Mouse (Mus musculus) midbrain, postnatal 0 days (tissue): ENCODE measurements around the gene Zfp518a. TPM values are rescaled to one million over a fixed set of nuclear protein-coding genes. Genes with fewer than 3 reads are reported as not detected.

Experiments
- ATAC-seq: fragments of 200-750 bp; cut with Nextera tagmentation; 2 replicates; pipeline ENCODE4 v1.8.0; 2017; ENCODE audit warnings: moderate number of reproducible peaks, mild to moderate bottlenecking, moderate TSS enrichment, moderate library complexity; ENCODE audit not compliant: low FRiP score
- DNase-seq: peaks from one replicate; pipeline ENCODE4 v3.0.0-alpha.2; 2015; ENCODE audit warnings: low spot score
- H3K27ac ChIP-seq: fragments of 300-500 bp; sonication (generic); 2 replicates; pipeline ENCODE4 v1.5.1; 2014; ENCODE audit warnings: low read depth, mild to moderate bottlenecking, low read length, mixed read lengths
- H3K27me3 ChIP-seq: fragments of 300-500 bp; sonication (generic); 2 replicates; pipeline ENCODE4 v1.6.1; 2014; ENCODE audit warnings: low read length, control low read depth, mixed read lengths; ENCODE audit not compliant: insufficient read depth
- H3K36me3 ChIP-seq: fragments of 300-500 bp; sonication (generic); 2 replicates; pipeline ENCODE4 v1.6.1; 2014; ENCODE audit warnings: low read length, control low read depth, mixed read lengths; ENCODE audit not compliant: insufficient read depth
- H3K4me1 ChIP-seq: fragments of 300-500 bp; sonication (generic); 2 replicates; pipeline ENCODE4 v1.6.1; 2014; ENCODE audit warnings: mild to moderate bottlenecking, control low read depth, antibody characterized with exemption, low read length, mixed read lengths; ENCODE audit not compliant: insufficient read depth
- H3K4me2 ChIP-seq: fragments of 300-500 bp; sonication (generic); 2 replicates; pipeline ENCODE4 v1.6.1; 2014; ENCODE audit warnings: low read depth, mild to moderate bottlenecking, low read length, mixed read lengths; ENCODE audit not compliant: poor library complexity, severe bottlenecking
- H3K4me3 ChIP-seq: fragments of 300-500 bp; sonication (generic); 2 replicates; pipeline ENCODE4 v1.5.1; 2014; ENCODE audit warnings: low read depth, mild to moderate bottlenecking, low read length, moderate library complexity
- H3K9ac ChIP-seq: fragments of 300-500 bp; sonication (generic); replicated peaks from 2 replicates; pipeline ENCODE4 v1.6.1; 2014; ENCODE audit warnings: mild to moderate bottlenecking, low read length, moderate library complexity, mixed read lengths; ENCODE audit not compliant: poor library complexity, severe bottlenecking
- H3K9me3 ChIP-seq: fragments of 300-500 bp; sonication (generic); 2 replicates; pipeline ENCODE4 v1.6.1; 2016; ENCODE audit warnings: low read length, control low read depth
- CTCF ChIP-seq: IDR thresholded peaks from 2 replicates; pipeline ENCODE4 v1.5.1; 2016; ENCODE audit warnings: antibody characterized with exemption, mild to moderate bottlenecking
- WGBS: fragments of 180-500 bp; shearing (Covaris S2); extraction: QIAGEN DNeasy Blood & Tissue Kit; methylation state at CpG from one replicate; pipeline ENCODE4 v1.1.7; 2014; 5-methylcytosine and 5-hydroxymethylcytosine counted together
- microRNA-seq: library from miRNA; unstranded; fragments of <30 nt; microRNA quantifications from one replicate; pipeline ENCODE4, GENCODE M21; 2016; ENCODE audit warnings: borderline number of aligned reads
- polyA plus RNA-seq: library from polyadenylated mRNA; unstranded; fragments of >200 nt; fragmentation: Nextera tagmentation; extraction: Ambion mirVana; gene quantifications from 2 replicates; pipeline ENCODE4 v1.2.1, GENCODE M21; 2015
- total RNA-seq: library from RNA; depleted of rRNA; stranded (reverse); fragments of >200 nt; gene quantifications from 2 replicates; pipeline ENCODE4 v1.2.3, GENCODE M21; 2014; rRNA removed

Zfp518a gene
- total and polyA plus RNA-seq, 2 experiments from 2014 or later, result 2.4 to 11.2 TPM

- 61% methylated on average over 3 of the region's 3 CpGs for WGBS
- Histone ChIP-seq H3K4me1 (no peaks in the 10 kb centered on the region), H3K4me2 (no peak overlapping the region), H3K27ac (no peak overlapping the region), H3K9ac (no peak overlapping the region), H3K36me3 (no peaks in the 10 kb centered on the region), H3K4me3 (no peak overlapping the region), H3K9me3 (no peaks in the 10 kb centered on the region), H3K27me3 (no peaks in the 10 kb centered on the region)
- no peak for TF ChIP-seq CTCF
- DNase-seq (no peak), ATAC-seq (no peak)
Observed at GRCm38 (mm10) chr19:40964367-40964891, 69.9 kb downstream of the Zfp518a start.

- no peaks in the 10 kb centered on the region for H3K4me1 ChIP-seq
- H3K36me3 ChIP-seq, result no peaks in the 10 kb centered on the region
- H3K9ac ChIP-seq, result no peak overlapping the region
- no peaks in the 10 kb centered on the region for H3K27me3 ChIP-seq
- no peaks in the 10 kb centered on the region for H3K9me3 ChIP-seq
- no peak for ATAC-seq
- H3K27ac ChIP-seq, result no peak overlapping the region
- no peak for TF ChIP-seq CTCF
- no peak for DNase-seq
- H3K4me3 ChIP-seq, result no peak overlapping the region
- whole genome bisulfite sequencing, result 75% methylated on average over 6 of the region's 6 CpGs
- no peak overlapping the region for H3K4me2 ChIP-seq
Observed at GRCm38 (mm10) chr19:40964936-40965850, 70.7 kb downstream of the Zfp518a start.

Small RNA genes lying within 50 kb of the gene (microRNA-seq; reads per million reads assigned to microRNA genes)
- gene Mir8092, result not detected

Other genes with a start within 250 kb of the Zfp518a start
- 0.57 TPM in 1 of 2 replicates, not detected in the other for gene Cc2d2b, start 146.0 kb upstream of the Zfp518a start, total RNA-seq
- gene Cc2d2b, start 146.0 kb upstream of the Zfp518a start, polyA plus RNA-seq, result 0.28 and 0.31 TPM in 2 replicates
- 12.5 and 16.6 TPM in 2 replicates for gene Ccnj, start 63.4 kb upstream of the Zfp518a start, total RNA-seq
- gene Ccnj, start 63.4 kb upstream of the Zfp518a start, polyA plus RNA-seq, result 8.6 and 9.7 TPM in 2 replicates
- gene Blnk, start 99.8 kb downstream of the Zfp518a start, total RNA-seq, result 0.42 and 1.2 TPM in 2 replicates
- gene Blnk, start 99.8 kb downstream of the Zfp518a start, polyA plus RNA-seq, result 1.4 TPM in 2 replicates
- not detected in 2 replicates for gene Dntt, start 134.6 kb downstream of the Zfp518a start, total RNA-seq
- 0.27 and 0.32 TPM in 2 replicates for gene Dntt, start 134.6 kb downstream of the Zfp518a start, polyA plus RNA-seq
- gene Opalin, start 182.4 kb downstream of the Zfp518a start, total RNA-seq, result not detected in 2 replicates
- gene Opalin, start 182.4 kb downstream of the Zfp518a start, polyA plus RNA-seq, result not detected in 2 replicates